Mouse (Mus musculus): ENCODE results near the gene 4921530L21Rik.
A peak's percentile ranks its signal among the peaks of the same experiment; 100 is the strongest.

The 4921530L21Rik gene

GRCm38 (mm10) chr14:95880954-95881353, at the start of gene 4921530L21Rik:
Gene 4921530L21Rik (plus strand): TSS chr14:95881254.
- no peak for DNase-seq

- no peak for DNase-seq
Measured at GRCm38 (mm10) chr14:95833866-95834265, 47.2 kb upstream of the 4921530L21Rik start.

- DNase-seq = no peak
Measured at GRCm38 (mm10) chr14:95862981-95863380, 18.1 kb upstream of the 4921530L21Rik start.

- DNase-seq = peak; percentile 6
Measured at GRCm38 (mm10) chr14:95865676-95866416, 15.2 kb upstream of the 4921530L21Rik start.

- DNase-seq = no peak
Measured at GRCm38 (mm10) chr14:95872020-95872419, 9.0 kb upstream of the 4921530L21Rik start.

GRCm38 (mm10) chr14:95876785-95877510, 4.1 kb upstream of the 4921530L21Rik start:
- peak; percentile 7 for DNase-seq

- DNase-seq = no peak
Measured at GRCm38 (mm10) chr14:95877548-95877947, 3.5 kb upstream of the 4921530L21Rik start.

GRCm38 (mm10) chr14:95899458-95899857, 18.4 kb downstream of the 4921530L21Rik start:
- no peak for DNase-seq

GRCm38 (mm10) chr14:95904591-95905095, 23.6 kb downstream of the 4921530L21Rik start:
- DNase-seq = no peak

GRCm38 (mm10) chr14:95913293-95913692, 32.2 kb downstream of the 4921530L21Rik start:
- DNase-seq = no peak

- DNase-seq = no peak
Measured at GRCm38 (mm10) chr14:95926742-95927141, 45.7 kb downstream of the 4921530L21Rik start.

- no peak for DNase-seq
Measured at GRCm38 (mm10) chr14:95927810-95928785, 47.0 kb downstream of the 4921530L21Rik start.
